Mouse (Mus musculus) megakaryocyte, adult 5-6 weeks (primary cell): ENCODE results near the gene Rab4b. TPM values are rescaled to one million over a fixed set of nuclear protein-coding genes. Genes with fewer than 3 reads are reported as not detected.

Experiments
- ATAC-seq: 2 replicates; pipeline ENCODE4 v1.8.0; 2016; ENCODE audit warnings: mild to moderate bottlenecking, inconsistent platforms; ENCODE audit not compliant: poor library complexity, severe bottlenecking
- total RNA-seq, 2 experiments: library from RNA; stranded (forward) in 1 of 2; stranded (reverse) in 1 of 2; fragments of 153-499, 151-499 nt in 1 of 2; fragments of 221-1000, 200-1000 nt in 1 of 2; gene quantifications; 2 replicates each; pipeline versions ENCODE4 v1.2.3 to v1.2.4; 2015 to 2017

Rab4b gene
- total RNA-seq (2015) (65.7 and 73.7 TPM in 2 replicates), total RNA-seq (2017) (26.8 and 30.4 TPM in 2 replicates)

- ATAC-seq = peak; percentile 93
Measured at GRCm38 (mm10) chr7:27178324-27179216, at the start of gene Rab4b. Gene Rab4b (minus strand): TSS chr7:27178896.

- peak; percentile 86 for ATAC-seq
Measured at GRCm38 (mm10) chr7:27228281-27228821, 49.7 kb upstream of the Rab4b start, which contains the start of gene Itpkc. Gene Itpkc (minus strand): TSS chr7:27228661.

GRCm38 (mm10) chr7:27227676-27228075, 49.0 kb upstream of the Rab4b start:
- no peak for ATAC-seq

- ATAC-seq = no peak
Measured at GRCm38 (mm10) chr7:27227276-27227675, 48.6 kb upstream of the Rab4b start.

GRCm38 (mm10) chr7:27224877-27225575, 46.3 kb upstream of the Rab4b start:
- ATAC-seq = no peak

GRCm38 (mm10) chr7:27222538-27222937, 43.8 kb upstream of the Rab4b start:
- ATAC-seq = no peak

GRCm38 (mm10) chr7:27221939-27222338, 43.2 kb upstream of the Rab4b start:
- ATAC-seq = no peak

- no peak for ATAC-seq
Measured at GRCm38 (mm10) chr7:27219937-27220336, 41.2 kb upstream of the Rab4b start.

GRCm38 (mm10) chr7:27218586-27218985, 39.9 kb upstream of the Rab4b start:
- no peak for ATAC-seq

GRCm38 (mm10) chr7:27212626-27213025, 33.9 kb upstream of the Rab4b start:
- ATAC-seq = no peak

- ATAC-seq = no peak
Measured at GRCm38 (mm10) chr7:27203730-27204449, 25.2 kb upstream of the Rab4b start.

- no peak for ATAC-seq
Measured at GRCm38 (mm10) chr7:27198779-27199178, 20.1 kb upstream of the Rab4b start.

GRCm38 (mm10) chr7:27198355-27198754, 19.7 kb upstream of the Rab4b start:
- no peak for ATAC-seq

GRCm38 (mm10) chr7:27197634-27198033, 18.9 kb upstream of the Rab4b start:
- no peak for ATAC-seq

- ATAC-seq = no peak
Measured at GRCm38 (mm10) chr7:27197136-27197535, 18.4 kb upstream of the Rab4b start.

- peak; percentile 96 for ATAC-seq
Measured at GRCm38 (mm10) chr7:27195681-27196611, 17.2 kb upstream of the Rab4b start, which contains the start of the genes BC024978 and Snrpa. Gene BC024978 (plus strand): TSS chr7:27195781. Gene Snrpa (minus strand): TSS chr7:27196271.

- no peak for ATAC-seq
Measured at GRCm38 (mm10) chr7:27193731-27194130, 15.0 kb upstream of the Rab4b start.

GRCm38 (mm10) chr7:27192434-27192833, 13.7 kb upstream of the Rab4b start:
- no peak for ATAC-seq

- no peak for ATAC-seq
Measured at GRCm38 (mm10) chr7:27189271-27189931, 10.7 kb upstream of the Rab4b start.
